Mouse (Mus musculus): ENCODE results near the gene Fmnl2.

Gene Fmnl2

DNA sequence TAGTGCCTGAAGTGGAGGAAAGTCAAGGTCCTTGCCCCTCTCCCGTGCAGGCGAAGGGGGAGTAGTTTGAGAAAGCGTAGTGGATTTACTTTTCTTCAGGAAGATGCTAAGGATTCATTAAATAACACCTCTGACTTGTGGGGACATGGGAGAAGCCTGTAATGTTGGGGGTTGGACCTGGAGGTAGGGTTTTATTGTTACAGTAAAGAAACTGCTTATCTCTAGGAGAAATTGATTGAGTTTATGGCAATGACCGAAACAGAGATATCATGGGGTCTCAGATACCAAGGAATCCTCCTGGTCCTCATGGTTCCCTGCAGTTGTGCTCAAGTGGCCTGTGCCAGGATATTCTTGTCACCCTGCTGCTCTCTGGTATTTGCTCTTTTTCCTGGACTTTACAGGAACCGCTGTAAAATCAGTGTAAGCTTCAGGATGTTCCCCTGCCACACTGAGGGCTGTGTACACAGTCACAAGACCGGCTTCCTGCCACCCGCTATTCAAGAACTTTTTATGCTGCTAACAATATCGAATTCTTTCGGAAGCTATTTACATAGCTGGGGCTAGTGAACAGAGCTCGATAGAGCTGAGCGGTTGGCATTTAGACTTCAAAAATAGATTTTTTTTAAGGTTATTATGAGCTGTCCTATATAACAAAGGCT, 130.1 kb downstream of the Fmnl2 start:
- DNase-seq, result no peak

DNA sequence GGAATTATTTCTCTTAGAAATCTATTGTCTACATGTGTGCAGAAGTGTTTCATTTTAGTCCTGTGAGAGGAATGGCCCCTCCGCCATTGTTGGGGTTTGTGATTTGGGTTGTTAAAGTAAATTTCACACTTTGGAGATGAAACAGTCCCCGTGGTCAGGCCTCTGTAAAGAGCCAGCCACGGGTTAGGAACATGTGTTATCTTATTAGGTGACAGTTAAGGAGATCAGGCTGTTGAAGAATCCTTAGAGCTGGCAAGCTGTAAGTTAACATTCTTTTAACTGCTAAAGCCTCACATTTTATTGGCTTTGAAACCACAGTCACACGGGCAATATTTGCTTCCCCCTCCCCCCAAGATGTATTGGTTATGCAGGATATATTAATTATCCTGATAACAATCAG, 131.7 kb downstream of the Fmnl2 start:
- no peak for DNase-seq

- DNase-seq, result no peak
Measured at GRCm38 (mm10) chr2:52990874-52991687, 133.4 kb downstream of the Fmnl2 start.

- no peak for DNase-seq
Measured at GRCm38 (mm10) chr2:52991688-52992194, 134.1 kb downstream of the Fmnl2 start.

DNA sequence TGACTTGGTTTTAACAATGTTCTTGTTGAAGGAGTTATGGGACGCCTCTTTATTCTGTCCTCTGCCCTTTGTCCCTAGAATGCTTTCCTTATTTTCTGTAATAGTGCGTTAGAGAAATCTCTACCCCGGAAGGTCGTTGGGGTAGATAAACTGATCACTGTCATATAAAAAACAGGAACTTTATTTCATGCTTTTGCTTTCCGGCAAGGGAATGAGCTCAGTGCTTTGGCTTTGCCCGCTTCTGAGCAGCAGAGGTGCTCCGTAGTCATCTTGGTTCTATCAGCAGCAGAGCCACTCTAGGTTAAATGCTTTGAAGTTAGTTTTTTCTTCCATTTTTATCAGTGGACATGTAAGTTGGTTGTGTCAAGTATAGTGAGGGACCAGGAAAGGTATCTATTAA, 135.6 kb downstream of the Fmnl2 start:
- no peak for DNase-seq

DNA sequence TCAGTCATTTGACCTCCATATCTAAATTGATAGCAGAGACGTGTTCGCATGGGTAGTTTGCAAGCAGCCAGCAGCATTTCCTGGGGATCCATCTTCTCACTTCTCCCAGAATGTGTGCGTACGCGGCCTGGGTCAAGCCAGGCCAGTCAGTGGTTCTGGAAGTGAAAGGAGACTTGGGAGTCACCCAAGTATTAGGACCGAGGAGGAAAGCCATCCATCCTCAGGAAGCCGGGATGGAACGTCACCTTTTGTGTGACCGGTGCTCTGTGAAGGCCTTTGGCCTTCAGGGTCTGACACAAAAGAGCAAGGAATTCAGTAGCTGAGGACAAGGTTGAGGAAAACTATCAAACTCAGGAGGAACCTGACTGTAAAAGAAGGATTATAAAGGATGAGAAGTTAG, 136.9 kb downstream of the Fmnl2 start:
- peak; percentile 58 for DNase-seq

- DNase-seq, result no peak
Measured at GRCm38 (mm10) chr2:52997955-52998750, 140.5 kb downstream of the Fmnl2 start.

DNA sequence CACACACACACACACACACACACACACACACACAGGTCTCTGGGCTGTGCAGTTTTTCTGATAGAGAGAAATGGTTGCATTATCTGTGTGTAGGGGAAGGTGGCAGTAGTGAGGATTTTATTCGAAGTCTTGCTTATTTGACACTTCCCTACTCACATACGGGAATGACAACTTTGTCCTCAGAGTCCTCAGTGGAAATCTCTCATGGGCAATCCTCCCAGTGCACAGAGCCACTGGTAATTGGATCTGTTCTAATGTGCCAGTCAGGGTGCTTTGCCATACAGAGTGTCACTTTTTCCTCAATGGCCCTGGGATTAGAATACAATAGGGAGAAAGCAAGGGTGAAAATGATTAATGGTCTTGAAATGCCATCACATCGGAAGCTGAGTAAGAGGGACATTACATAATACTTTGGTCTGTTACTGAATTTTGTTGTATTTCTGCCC, 141.9 kb downstream of the Fmnl2 start:
- DNase-seq, result no peak

- no peak for DNase-seq
Measured at GRCm38 (mm10) chr2:53000446-53000845, 142.8 kb downstream of the Fmnl2 start.

- DNase-seq, result no peak
Measured at GRCm38 (mm10) chr2:53006161-53006560, 148.5 kb downstream of the Fmnl2 start.

- DNase-seq, result peak; percentile 69
Measured at GRCm38 (mm10) chr2:53007142-53007541, 149.5 kb downstream of the Fmnl2 start.

DNA sequence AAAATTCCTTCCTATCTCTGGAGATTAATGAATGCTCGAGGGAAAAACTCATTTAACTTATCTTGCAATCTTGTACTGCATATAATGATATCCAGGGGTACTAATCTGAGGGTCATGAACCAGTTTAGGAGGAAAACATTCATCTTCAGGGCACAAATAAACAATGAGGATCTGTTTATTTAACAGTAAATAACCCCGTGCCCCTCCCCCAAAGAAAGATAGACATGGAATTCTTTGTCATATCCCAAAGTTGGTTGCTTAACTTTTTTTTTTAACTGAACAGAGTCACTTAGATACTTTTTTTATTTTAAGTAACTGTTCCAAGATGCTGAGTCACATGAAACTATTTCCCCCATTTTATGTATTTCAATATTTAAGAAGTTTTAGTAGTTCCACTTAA, 155.4 kb downstream of the Fmnl2 start:
- no peak for DNase-seq

DNA sequence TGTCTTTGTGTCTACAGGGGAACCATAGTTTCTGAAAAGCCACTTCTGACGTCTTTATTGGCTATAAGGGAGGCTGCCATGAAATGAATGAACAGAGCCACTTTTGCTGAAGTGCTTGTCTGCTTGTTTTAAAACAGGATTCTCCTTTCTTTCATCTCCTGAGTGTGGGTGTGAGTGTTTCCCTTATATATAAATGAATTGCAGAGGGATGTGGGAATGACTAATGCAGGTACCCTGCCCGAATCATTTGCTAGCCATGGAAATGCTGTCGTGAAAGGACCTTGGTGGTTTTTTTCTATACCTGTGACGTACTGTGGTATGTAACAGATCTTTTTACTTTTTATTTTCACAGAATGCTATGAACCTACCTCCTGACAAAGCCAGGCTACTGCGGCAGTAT, 156.8 kb downstream of the Fmnl2 start:
- no peak for DNase-seq

DNA sequence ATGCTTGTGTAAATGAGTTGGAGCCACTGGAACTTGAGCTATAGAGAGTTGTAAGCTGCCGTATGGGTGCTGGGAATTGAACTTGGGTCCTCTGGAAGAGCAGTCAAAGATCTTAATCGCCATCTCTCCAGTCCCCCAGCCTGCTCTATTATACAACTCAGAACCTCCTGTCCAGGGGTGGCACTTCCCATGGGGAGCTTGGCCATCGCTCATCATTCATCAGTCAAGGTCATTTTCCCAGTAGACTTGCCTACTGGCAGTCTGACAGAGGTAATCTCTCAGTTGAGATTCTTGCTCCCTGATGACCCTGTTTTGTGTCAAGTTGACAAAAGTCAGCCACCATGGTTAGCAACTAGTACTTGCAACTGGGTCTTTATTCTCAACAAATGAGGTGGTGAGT, 165.3 kb downstream of the Fmnl2 start:
- DNase-seq, result no peak

DNA sequence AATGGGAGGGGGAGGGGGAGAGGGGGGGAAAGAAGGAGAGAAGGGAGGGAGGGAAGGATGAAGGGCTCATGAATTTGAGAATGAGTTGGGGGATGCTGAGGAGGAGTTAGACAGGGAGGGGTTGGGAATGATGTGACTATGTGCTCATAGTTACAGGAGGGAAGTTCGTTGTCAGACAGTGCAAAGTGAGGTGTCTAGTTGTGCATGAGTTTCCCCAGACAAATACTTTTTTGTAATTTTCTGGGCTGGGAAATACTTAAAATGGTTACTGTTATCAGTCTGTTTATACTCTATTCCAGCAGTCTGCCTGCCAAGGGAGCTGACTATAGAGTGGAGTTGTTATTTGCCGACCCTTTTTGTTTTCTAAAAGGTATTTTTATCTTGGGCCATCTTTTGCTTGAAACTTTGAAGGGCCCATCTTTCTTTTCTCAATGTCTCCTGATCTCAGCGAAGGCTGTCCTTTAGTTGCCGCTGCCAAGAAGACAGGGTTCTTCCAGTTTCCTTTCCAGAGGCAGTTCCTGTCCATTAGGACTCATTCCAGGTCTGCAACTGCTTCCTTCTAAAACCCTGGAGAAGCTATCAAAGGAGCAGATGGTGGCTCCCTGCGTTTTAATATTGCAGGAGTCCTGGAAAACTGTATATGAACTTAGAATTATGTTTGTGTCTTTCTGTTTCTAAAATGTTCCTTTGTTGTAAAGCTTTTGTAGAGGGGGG, 168.6 kb downstream of the Fmnl2 start:
- no peak for DNase-seq

DNA sequence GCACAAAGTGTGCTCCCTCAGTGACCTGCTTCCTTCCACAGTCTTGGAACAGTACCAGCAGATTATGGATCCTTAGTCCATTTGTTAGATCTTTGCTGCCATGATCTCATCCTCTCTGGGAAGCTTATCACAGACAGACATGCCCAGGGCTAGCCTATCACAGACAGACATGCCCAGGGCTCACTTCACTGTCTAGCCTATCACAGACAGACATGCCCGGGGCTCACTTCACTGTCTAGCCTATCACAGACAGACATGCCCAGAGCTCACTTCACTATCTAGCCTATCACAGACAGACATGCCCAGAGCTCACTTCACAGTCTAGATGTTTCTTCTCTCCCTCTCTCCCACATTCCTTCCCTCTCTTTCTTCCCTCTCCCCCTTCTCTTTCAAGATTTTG, 171.2 kb downstream of the Fmnl2 start:
- DNase-seq, result no peak

DNA sequence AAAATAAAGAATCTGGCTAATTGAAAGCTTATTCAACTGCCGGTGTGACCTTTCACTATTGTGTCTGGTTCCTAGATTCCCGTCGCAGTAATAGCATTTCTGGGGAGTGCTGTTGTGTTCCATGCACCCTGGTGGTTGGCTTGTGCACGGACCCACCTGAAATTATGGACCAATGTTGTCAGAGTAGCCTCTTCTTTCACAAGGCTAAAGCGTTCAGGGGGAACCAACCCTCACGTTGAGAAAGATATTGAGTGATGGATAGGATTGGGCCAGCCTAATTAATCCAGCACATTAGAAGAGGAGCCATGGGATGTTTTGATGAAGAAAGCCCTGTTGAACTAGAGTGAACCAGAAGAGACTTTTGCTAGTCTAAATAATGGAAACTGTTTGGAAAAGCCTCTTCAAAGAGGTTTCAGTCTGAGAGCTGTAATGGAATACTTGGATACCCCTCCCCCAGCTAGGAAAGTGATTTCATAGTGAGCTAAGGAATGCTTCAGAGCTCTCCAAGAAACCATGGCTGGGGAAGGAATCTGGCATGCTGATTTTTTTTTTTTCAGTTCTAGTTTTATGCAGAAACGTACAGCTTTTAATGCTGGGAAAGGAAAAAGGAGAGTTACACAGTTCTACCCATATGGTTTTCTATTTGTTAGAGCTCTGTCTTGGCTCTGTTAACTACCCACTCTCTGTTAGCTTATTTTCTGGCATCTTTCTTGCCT, 172.2 kb downstream of the Fmnl2 start:
- no peak for DNase-seq

DNA sequence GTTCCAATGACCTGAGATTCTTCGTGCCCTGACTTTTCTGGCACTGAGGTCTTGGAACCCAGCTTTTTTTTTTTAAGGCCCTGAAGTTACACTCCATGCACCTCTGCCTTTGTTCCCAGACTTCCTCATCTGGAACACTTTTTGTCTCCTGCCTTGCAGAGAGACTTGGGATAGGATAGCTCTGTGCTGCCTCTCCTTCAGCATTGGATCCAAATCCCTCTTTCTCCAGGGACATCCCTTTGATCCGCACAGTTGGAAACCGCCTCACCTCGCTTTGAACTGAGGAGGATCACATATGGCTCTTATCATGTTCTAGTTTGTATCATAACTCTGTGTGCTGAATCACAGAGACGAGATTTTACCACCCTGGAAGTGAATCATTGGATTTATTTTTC, 172.8 kb downstream of the Fmnl2 start:
- no peak for DNase-seq

GRCm38 (mm10) chr2:53038253-53038652, 180.6 kb downstream of the Fmnl2 start:
- no peak for DNase-seq

DNA sequence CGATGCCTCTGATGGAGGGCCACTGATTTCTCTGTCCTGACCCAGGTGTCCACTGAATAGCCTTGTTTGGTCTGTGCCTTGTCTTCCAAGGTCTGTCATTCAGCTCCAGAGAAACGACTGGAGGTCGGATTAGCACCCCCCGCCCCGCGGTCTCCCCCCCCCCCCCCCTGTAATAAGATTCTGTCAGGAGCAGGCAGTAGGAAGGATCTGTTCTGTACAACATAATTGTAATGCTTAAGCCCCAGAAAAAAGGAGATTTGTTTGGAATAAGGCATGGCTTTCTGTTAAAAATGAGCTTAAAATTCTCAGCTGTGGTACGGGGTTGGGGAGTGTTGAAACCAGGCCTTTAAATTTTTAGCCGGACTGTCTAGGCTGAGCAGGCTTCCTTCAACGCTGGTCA, 181.1 kb downstream of the Fmnl2 start:
- DNase-seq, result no peak

DNA sequence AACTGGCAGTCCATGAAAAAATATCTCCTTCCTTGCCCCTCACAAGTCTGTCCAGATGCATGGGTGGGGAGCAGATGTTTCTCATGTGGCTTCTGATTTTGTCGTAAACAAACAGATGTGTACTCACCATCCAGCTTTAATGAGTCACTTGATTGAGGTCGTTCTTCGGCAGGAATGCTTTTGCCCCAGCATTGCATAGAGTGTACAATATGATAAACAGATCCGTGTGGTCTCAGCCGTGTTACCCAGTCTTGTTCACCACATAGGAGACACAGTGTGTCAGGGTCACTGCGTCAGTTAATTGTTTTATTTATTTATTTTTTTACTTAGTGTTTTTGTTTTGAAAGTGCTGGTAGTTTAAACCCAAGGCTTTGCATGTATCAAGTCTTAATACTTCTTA, 189.4 kb downstream of the Fmnl2 start:
- no peak for DNase-seq

GRCm38 (mm10) chr2:53047749-53048387, 190.2 kb downstream of the Fmnl2 start:
- no peak for DNase-seq
